Mouse (Mus musculus) ES-E14 (cell line): Measurements from ENCODE around the gene Glod4. TPM values are rescaled to one million over a fixed set of nuclear protein-coding genes. Genes with fewer than 3 reads are reported as not detected.
A peak's percentile ranks its signal among the peaks of the same experiment; 100 is the strongest.

Experiments
- DNase-seq: peaks from one replicate; pipeline ENCODE4 v3.0.0-alpha.2; 2013; ENCODE audit warnings: low read depth, low spot score
- H3K27ac ChIP-seq: 2 replicates; pipeline ENCODE4 v1.5.1; 2012; ENCODE audit warnings: low read depth, mild to moderate bottlenecking, low read length, moderate library complexity, mixed read lengths; ENCODE audit not compliant: poor library complexity, insufficient read depth, severe bottlenecking
- H3K36me3 ChIP-seq: 2 replicates; pipeline ENCODE4 v1.6.1; 2012; ENCODE audit warnings: mild to moderate bottlenecking, low read length, moderate library complexity, mixed read lengths; ENCODE audit not compliant: control insufficient read depth, poor library complexity, insufficient read depth, severe bottlenecking
- H3K4me1 ChIP-seq, 2 experiments: fragments of 150-350 bp in 1 of 2; sonication (generic) in 1 of 2; 2 replicates each; pipeline ENCODE4 v1.6.1; 2012; ENCODE audit warnings: low read length in 2 of 2, mild to moderate bottlenecking in 1 of 2, mixed read lengths in 1 of 2; ENCODE audit not compliant: control insufficient read depth in 2 of 2, insufficient read depth in 2 of 2, poor library complexity in 1 of 2
- H3K4me3 ChIP-seq, 2 experiments: fragments of 150-350 bp in 1 of 2; sonication (generic) in 1 of 2; 2 replicates each; pipeline ENCODE4 v1.5.1; 2012; ENCODE audit warnings: low read length in 2 of 2, low read depth in 1 of 2, mild to moderate bottlenecking in 1 of 2, mixed read lengths in 1 of 2; ENCODE audit not compliant: insufficient read depth in 1 of 2, poor library complexity in 1 of 2, severe bottlenecking in 1 of 2
- H3K9ac ChIP-seq: 2 replicates; pipeline ENCODE4 v1.6.1; 2012; ENCODE audit warnings: low read depth, mild to moderate bottlenecking, low read length, mixed read lengths; ENCODE audit not compliant: poor library complexity, insufficient read depth, severe bottlenecking
- H3K9me3 ChIP-seq: fragments of 150-350 bp; sonication (generic); 2 replicates; pipeline ENCODE4 v1.6.1; 2012; ENCODE audit warnings: low read depth, mild to moderate bottlenecking, low read length; ENCODE audit not compliant: control insufficient read depth, insufficient read depth
- CHD2 ChIP-seq: IDR thresholded peaks from 2 replicates; pipeline ENCODE4 v1.6.1; 2014; ENCODE audit warnings: mild to moderate bottlenecking, low read depth, low read length, inconsistent platforms
- HCFC1 ChIP-seq: IDR thresholded peaks from 2 replicates; pipeline ENCODE4 v1.6.1; 2012; ENCODE audit warnings: low read length, inconsistent platforms, borderline replicate concordance; ENCODE audit not compliant: insufficient read depth
- MAFK ChIP-seq: IDR thresholded peaks from 2 replicates; pipeline ENCODE4 v1.6.1; 2014; ENCODE audit warnings: mild to moderate bottlenecking, low read depth, low read length, inconsistent platforms; ENCODE audit not compliant: insufficient read depth
- ZC3H11A ChIP-seq: IDR thresholded peaks from 2 replicates; pipeline ENCODE4 v1.6.1; 2012; ENCODE audit warnings: low read depth, mild to moderate bottlenecking, inconsistent platforms, low read length, borderline replicate concordance
- ZNF384 ChIP-seq: IDR thresholded peaks from 2 replicates; pipeline ENCODE4 v1.6.1; 2012; ENCODE audit warnings: low read depth, low read length, inconsistent platforms
- in situ Hi-C, 2 experiments: fragments of 600-800 bp; cut with MboI; formaldehyde crosslinking; loops; one replicate each; pipeline ENCODE4 v1.15.1; 2025; ENCODE audit warnings: low sequenced_read_pairs in 2 of 2, inconsistent platforms in 1 of 2; ENCODE audit not compliant: unreplicated experiment in 2 of 2
- total RNA-seq: library from RNA; depleted of rRNA; stranded (reverse); fragments of 300-350 nt; gene quantifications from 2 replicates; pipeline ENCODE4 v1.2.3, GENCODE M21; 2012

Gene Glod4
- total RNA-seq, 1 experiment = 65.5 TPM

DNA sequence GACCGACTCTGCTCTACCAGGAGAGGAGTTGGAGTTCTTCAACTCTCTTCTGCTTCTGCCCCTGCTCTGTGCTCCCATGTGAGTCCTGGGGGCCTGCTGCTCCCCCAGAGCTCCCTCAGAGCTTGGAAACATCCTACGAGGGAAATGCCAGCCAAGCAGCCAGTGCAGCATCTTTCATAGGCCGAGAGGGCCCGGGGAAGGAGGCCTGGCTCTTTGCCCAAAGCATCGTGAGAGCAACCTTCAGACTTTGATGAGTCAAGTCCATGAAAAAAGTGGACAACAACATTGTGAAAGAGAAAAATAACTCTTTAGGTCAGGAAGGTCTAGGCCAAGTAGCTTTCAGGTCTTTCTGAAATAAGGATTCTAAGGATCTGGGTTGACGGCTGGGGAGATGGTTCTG lies 153.7 kb downstream of the Glod4 start:
- H3K27ac ChIP-seq = no peak overlapping the region
- DNase-seq = no peak
- H3K9ac ChIP-seq = no peak overlapping the region
- no peaks in the 10 kb centered on the region for H3K4me1 ChIP-seq
- in situ Hi-C loops = loop anchor here in 1 of 2 experiments (10.0 kb wide), 1 partner anchor 85 kb away; the partner anchor contains the start of genes Fam57a and Vps53
- TF ChIP-seq ZNF384 (no peak), MAFK (no peak), ZC3H11A (no peak), CHD2 (no peak), HCFC1 (no peak)
- no peaks in the 10 kb centered on the region for H3K9me3 ChIP-seq
- no peak overlapping the region for H3K4me3 ChIP-seq
- no peaks in the 10 kb centered on the region for H3K36me3 ChIP-seq

DNA sequence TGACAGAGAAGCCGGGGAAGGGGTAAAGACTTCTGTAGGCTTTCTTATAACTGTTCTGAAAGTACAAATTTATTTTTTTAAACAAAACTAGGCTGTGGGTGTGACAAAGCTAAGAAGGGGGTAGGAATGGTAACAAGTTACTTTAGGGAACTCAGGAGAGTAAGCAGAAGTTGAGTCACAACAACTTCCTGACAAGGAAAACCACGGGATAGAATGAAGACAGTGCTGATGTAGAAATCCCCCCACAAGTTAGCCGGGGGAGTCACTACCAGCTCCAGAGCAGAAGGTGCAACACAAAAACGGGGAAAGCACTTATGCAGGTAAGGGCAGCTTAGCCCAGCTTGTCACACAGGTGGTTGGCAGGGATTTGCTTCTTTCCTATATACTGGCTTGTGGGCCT lies 155.0 kb downstream of the Glod4 start:
- no peak overlapping the region for H3K27ac ChIP-seq
- TF ChIP-seq ZNF384 (no peak), MAFK (no peak), ZC3H11A (no peak), HCFC1 (no peak), CHD2 (no peak)

DNA sequence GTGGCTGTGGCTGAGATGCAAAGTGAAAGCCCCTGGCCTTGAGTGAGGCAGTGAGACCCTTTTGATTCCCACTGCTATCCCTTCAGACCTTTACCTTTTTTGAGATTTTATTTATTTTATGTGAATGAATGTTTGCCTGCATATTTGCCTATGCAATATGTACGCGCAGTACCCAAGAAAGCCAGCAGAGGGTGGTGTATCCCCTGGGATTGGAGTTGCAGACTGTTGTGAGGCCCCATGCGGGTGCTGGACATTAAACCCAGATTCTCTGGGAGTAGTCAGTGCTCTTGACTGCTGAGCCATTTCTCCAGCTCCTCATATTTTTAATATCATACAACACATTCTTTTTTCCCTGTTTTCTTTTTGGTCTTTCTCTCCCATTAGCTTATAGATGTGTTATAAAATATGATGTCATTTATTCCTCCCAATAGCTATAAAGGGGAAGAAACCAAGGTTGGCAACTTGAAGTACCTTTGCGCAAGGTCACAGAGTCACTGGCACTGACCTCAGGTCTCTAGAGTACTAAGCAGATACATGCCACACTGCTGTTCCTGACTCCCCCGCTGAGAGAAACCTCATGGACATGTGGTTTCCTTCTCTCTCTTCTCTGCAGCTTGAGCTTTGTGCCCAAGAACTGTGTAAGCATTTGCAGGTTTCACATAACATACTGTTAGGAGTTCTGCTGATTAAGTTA lies 157.5 kb downstream of the Glod4 start:
- H3K4me3 ChIP-seq = no peak overlapping the region
- DNase-seq = peak; percentile 40
- no peaks in the 10 kb centered on the region for H3K9me3 ChIP-seq
- H3K36me3 ChIP-seq = no peaks in the 10 kb centered on the region; the same call in 1 of the 2 replicates
- no peaks in the 10 kb centered on the region for H3K4me1 ChIP-seq
- TF ChIP-seq CHD2 (no peak), ZC3H11A (peak; percentile 92; the same call in 1 of the 2 replicates)
- in situ Hi-C loops = loop anchor here in 1 of 2 experiments (10.0 kb wide), 1 partner anchor 89 kb away; the partner anchor contains the start of genes Fam57a and Vps53
- H3K9ac ChIP-seq = no peak overlapping the region
- no peak overlapping the region for H3K27ac ChIP-seq

More for the DNA sequence above, 155.0 kb downstream of the Glod4 start:
- Histone ChIP-seq H3K9me3 (no peaks in the 10 kb centered on the region), H3K9ac (no peak overlapping the region), H3K4me1 (no peaks in the 10 kb centered on the region), H3K4me3 (no peak overlapping the region), H3K36me3 (no peaks in the 10 kb centered on the region)
- in situ Hi-C loops = loop anchor here in 1 of 2 experiments (10.0 kb wide), 1 partner anchor 86 kb away; the partner anchor contains the start of genes Fam57a and Vps53
- no peak for DNase-seq

DNA sequence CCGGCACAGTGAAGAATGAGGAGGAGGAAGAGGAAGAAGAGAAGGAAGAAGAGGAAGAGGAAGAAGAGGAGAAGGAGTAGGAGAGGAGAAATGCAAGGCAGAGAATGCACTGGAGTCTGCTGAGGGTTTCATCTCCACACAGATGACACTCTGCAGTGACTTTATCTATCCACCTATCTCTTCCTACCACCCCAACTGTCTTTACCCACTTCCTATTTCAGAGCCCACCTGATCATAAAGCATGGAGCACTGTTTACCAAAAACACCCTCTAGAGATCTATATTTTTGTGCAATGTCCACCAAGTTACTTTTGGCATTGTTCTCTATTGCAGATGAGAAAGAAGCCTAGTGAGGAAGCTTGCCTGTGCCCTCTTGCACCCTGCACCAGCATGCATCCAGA lies 158.6 kb downstream of the Glod4 start:
- Histone ChIP-seq H3K9me3 (no peaks in the 10 kb centered on the region), H3K4me1 (no peaks in the 10 kb centered on the region), H3K4me3 (no peak overlapping the region), H3K27ac (no peak overlapping the region), H3K9ac (no peak overlapping the region), H3K36me3 (no peaks in the 10 kb centered on the region; the same call in 1 of the 2 replicates)
- in situ Hi-C loops = loop anchor here in 1 of 2 experiments (10.0 kb wide), 1 partner anchor 90 kb away; the partner anchor contains the start of genes Fam57a and Vps53
- DNase-seq = no peak
- TF ChIP-seq MAFK (no peak), CHD2 (no peak), ZNF384 (no peak), HCFC1 (no peak), ZC3H11A (no peak)
